Mouse (Mus musculus): ENCODE data around the gene Mapk1ip1l.

DNA sequence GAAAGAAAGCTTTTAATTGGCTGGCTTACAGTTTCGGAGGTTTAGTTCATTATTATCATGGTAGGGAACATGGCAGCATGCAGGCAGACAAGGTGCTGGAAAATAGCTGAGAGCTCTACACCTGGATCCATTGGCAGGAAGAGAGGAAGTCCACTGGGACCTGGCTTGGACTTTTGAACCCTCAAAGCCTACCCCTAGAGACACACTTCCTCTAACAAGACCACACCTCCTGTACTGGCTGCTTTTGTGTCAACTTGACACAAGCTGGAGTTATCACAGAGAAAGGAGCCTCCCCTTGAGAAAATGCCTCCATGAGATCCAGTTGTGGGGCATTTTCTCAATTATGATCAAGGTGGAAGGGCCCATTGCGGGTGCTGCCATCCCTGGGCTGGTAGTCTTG lies 12.8 kb upstream of the Mapk1ip1l start:
- no peak for TF ChIP-seq CTCF (IDR thresholded peaks at IDR 0.05; ENCODE audit: borderline replicate concordance, insufficient read depth, low read length)
- no peak for TF ChIP-seq POLR2A (IDR thresholded peaks at IDR 0.05; ENCODE audit: low read depth, low read length)
